Mouse (Mus musculus) G1E (cell line): ENCODE measurements around the gene Cdk14. TPM values are rescaled to one million over a fixed set of nuclear protein-coding genes. Genes with fewer than 3 reads are reported as not detected.

Experiments
- ATAC-seq: 2 replicates; pipeline ENCODE4 v1.8.0; 2016; ENCODE audit warnings: mild to moderate bottlenecking; ENCODE audit not compliant: insufficient number of reproducible peaks, poor library complexity, low FRiP score, severe bottlenecking; ENCODE audit errors: extremely low read depth
- DNase-seq: peaks from one replicate; pipeline ENCODE4 v3.0.0; 2012; ENCODE audit warnings: low spot score
- H3K27me3 ChIP-seq: 2 replicates; pipeline ENCODE4 v1.6.1; 2012; ENCODE audit warnings: mild to moderate bottlenecking, low read length, inconsistent platforms; ENCODE audit not compliant: insufficient read depth
- H3K36me3 ChIP-seq: replicated peaks from 2 replicates; pipeline ENCODE3; 2012; ENCODE audit warnings: mild to moderate bottlenecking, inconsistent platforms
- H3K4me1 ChIP-seq: 2 replicates; pipeline ENCODE4 v1.6.1; 2012; ENCODE audit warnings: low read depth, low read length, inconsistent platforms, mixed read lengths; ENCODE audit not compliant: insufficient read depth
- H3K4me3 ChIP-seq: 2 replicates; pipeline ENCODE4 v1.5.1; 2012; ENCODE audit warnings: low read depth, mild to moderate bottlenecking, inconsistent platforms, low read length, moderate library complexity, mixed read lengths
- H3K9me3 ChIP-seq: replicated peaks from 2 replicates; pipeline ENCODE4 v1.6.1; 2012; ENCODE audit warnings: inconsistent platforms
- CTCF ChIP-seq: IDR thresholded peaks from 2 replicates; pipeline ENCODE4 v1.5.1; 2012; ENCODE audit warnings: low read depth, low read length, inconsistent platforms, mixed read lengths
- GATA1 ChIP-seq: IDR thresholded peaks from 2 replicates; pipeline ENCODE4 v1.6.1; 2012; ENCODE audit warnings: borderline replicate concordance, low read length, inconsistent platforms, mixed read lengths
- GATA2 ChIP-seq: IDR thresholded peaks from 2 replicates; pipeline ENCODE4 v1.6.1; 2012; ENCODE audit warnings: low read depth, low read length, inconsistent platforms, borderline replicate concordance
- POLR2AphosphoS5 ChIP-seq: IDR thresholded peaks from 2 replicates; pipeline ENCODE4 v1.6.1; 2012; ENCODE audit warnings: low read depth, low read length, inconsistent platforms; ENCODE audit not compliant: insufficient replicate concordance
- TAL1 ChIP-seq: conservative IDR thresholded peaks from 2 replicates; pipeline ENCODE4 v1.6.1; 2012; ENCODE audit warnings: low read depth, low read length, inconsistent platforms, mixed read lengths
- polyA plus RNA-seq: library from polyadenylated mRNA; stranded (reverse); fragments of >175 nt; gene quantifications from 2 replicates; pipeline ENCODE4 v1.2.3, GENCODE M21; 2012
- total RNA-seq, 2 experiments: library from RNA; stranded (forward) in 1 of 2; stranded (reverse) in 1 of 2; fragments of 200-1000 nt in 1 of 2; fragments of >200 nt in 1 of 2; fragmentation: Nextera tagmentation in 1 of 2; gene quantifications; 2 replicates each; pipeline ENCODE4 v1.2.3; 2014 to 2017

The Cdk14 gene
- total and polyA plus RNA-seq, 3 experiments, result 0.98 TPM; not detected in 2

DNA sequence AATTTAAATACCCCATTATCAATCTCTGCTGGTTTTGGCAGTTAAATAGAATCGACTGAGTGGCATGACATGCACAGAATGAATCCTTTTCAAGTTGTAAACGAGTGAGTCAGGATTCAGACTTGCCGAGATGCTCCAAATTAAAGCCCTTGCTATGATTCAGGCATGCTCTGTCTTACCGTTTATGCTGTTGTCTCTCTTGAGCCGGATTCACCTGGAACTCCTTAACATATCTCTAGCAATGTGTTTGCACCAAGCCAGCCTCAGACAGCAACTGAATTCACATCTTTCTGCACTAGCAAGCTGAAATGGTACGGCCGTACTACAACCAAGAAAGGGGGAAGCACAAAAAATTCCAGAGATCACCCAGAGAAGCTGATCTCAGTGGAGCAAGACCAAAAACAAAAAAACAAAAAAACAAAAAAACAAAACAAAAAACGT is 154.7 kb downstream of the Cdk14 start:
- DNase-seq, result no peak
- no peak for ATAC-seq
- H3K4me3 ChIP-seq, result no peak overlapping the region

GRCm38 (mm10) chr5:5264712-5265111 is 155.4 kb downstream of the Cdk14 start:
- H3K4me1 ChIP-seq, result no peaks in the 10 kb centered on the region
- ATAC-seq, result no peak
- H3K9me3 ChIP-seq, result no peaks in the 10 kb centered on the region
- no peaks in the 10 kb centered on the region for H3K36me3 ChIP-seq
- TF ChIP-seq TAL1, result no peak
- DNase-seq, result no peak
- H3K27me3 ChIP-seq, result peaks cover 11% of the 10 kb centered on the region; the same call in 1 of the 2 replicates
- no peak overlapping the region for H3K4me3 ChIP-seq

More for the DNA sequence above, 154.7 kb downstream of the Cdk14 start:
- Histone ChIP-seq H3K36me3 (no peaks in the 10 kb centered on the region), H3K27me3 (peaks cover 8% of the 10 kb centered on the region; the same call in 1 of the 2 replicates), H3K9me3 (no peaks in the 10 kb centered on the region), H3K4me1 (no peaks in the 10 kb centered on the region)
- no peak for TF ChIP-seq TAL1
- TF ChIP-seq POLR2AphosphoS5, result no peak
- no peak for TF ChIP-seq GATA1
- no peak for TF ChIP-seq CTCF
- TF ChIP-seq GATA2, result no peak

- no peak for DNase-seq
- Histone ChIP-seq H3K36me3 (no peaks in the 10 kb centered on the region), H3K4me1 (no peaks in the 10 kb centered on the region), H3K9me3 (no peaks in the 10 kb centered on the region), H3K27me3 (peaks cover 7% of the 10 kb centered on the region), H3K4me3 (no peak overlapping the region)
- ATAC-seq, result no peak
- no peak for TF ChIP-seq POLR2AphosphoS5
- no peak for TF ChIP-seq TAL1
- TF ChIP-seq GATA2, result no peak
- TF ChIP-seq GATA1, result no peak
- no peak for TF ChIP-seq CTCF
Observed at GRCm38 (mm10) chr5:5261725-5262296, 158.3 kb downstream of the Cdk14 start.

DNA sequence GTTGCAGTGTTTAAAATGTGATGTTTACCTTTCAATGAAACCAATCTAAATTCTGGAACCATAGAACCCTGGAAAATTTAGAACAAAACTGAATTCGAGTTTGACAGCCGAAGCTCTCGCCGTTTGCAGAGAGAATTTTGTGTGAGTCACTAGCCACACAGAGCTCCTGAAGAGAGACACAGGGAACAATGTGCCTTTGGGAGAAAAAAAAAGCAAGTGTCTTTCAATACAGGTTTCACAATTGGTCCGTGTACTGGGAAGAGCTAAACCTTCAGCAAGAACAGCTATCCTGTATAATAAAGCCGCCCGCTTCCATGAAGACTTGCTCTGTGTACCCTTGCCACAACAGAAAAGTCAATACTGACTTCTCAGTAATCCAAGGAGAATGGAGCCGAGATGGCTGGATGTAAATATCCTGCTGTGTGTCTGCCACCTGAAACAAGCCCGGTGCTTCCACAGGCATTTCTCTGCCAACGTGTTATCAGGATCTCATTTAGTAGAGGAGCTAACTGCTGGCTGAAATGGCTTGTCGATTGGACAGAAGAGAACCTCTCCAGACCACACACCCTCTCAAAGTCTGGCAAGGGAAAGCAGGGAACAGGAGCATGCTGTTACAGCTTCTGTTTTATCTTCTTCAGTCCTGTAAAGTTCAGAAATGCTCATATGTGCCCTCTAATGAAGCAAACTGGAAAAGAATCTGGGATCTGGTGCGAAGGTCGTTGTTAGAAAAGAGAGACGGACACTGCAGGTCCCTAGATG is 159.0 kb downstream of the Cdk14 start:
- Histone ChIP-seq H3K4me1 (no peaks in the 10 kb centered on the region), H3K27me3 (peaks cover 7% of the 10 kb centered on the region), H3K9me3 (no peaks in the 10 kb centered on the region), H3K36me3 (no peaks in the 10 kb centered on the region), H3K4me3 (no peak overlapping the region)
- no peak for TF ChIP-seq TAL1
- no peak for TF ChIP-seq GATA2
- no peak for TF ChIP-seq POLR2AphosphoS5
- no peak for TF ChIP-seq CTCF
- no peak for TF ChIP-seq GATA1
- ATAC-seq, result no peak
- no peak for DNase-seq

GRCm38 (mm10) chr5:5260309-5260708 is 159.8 kb downstream of the Cdk14 start:
- Histone ChIP-seq H3K4me1 (no peaks in the 10 kb centered on the region), H3K27me3 (peaks cover 7% of the 10 kb centered on the region), H3K4me3 (no peak overlapping the region), H3K9me3 (no peaks in the 10 kb centered on the region), H3K36me3 (no peaks in the 10 kb centered on the region)
- ATAC-seq, result no peak
- DNase-seq, result no peak
- TF ChIP-seq TAL1 (no peak), POLR2AphosphoS5 (no peak), CTCF (no peak), GATA1 (no peak), GATA2 (no peak)

- peaks cover 8% of the 10 kb centered on the region for H3K27me3 ChIP-seq
- no peaks in the 10 kb centered on the region for H3K9me3 ChIP-seq
- ATAC-seq (no peak), DNase-seq (no peak)
- TF ChIP-seq CTCF (no peak), GATA2 (no peak), POLR2AphosphoS5 (no peak), TAL1 (no peak), GATA1 (no peak)
- H3K4me3 ChIP-seq, result no peak overlapping the region
- H3K4me1 ChIP-seq, result no peaks in the 10 kb centered on the region
- H3K36me3 ChIP-seq, result no peaks in the 10 kb centered on the region
Observed at GRCm38 (mm10) chr5:5254391-5254790, 165.7 kb downstream of the Cdk14 start.

- Histone ChIP-seq H3K4me3 (no peak overlapping the region), H3K36me3 (no peaks in the 10 kb centered on the region), H3K27me3 (peaks cover 12% of the 10 kb centered on the region), H3K4me1 (no peaks in the 10 kb centered on the region), H3K9me3 (no peaks in the 10 kb centered on the region)
- no peak for DNase-seq
- TF ChIP-seq POLR2AphosphoS5 (no peak), CTCF (no peak), TAL1 (no peak), GATA1 (no peak), GATA2 (no peak)
- no peak for ATAC-seq
Observed at GRCm38 (mm10) chr5:5253177-5253576, 166.9 kb downstream of the Cdk14 start.
